Mouse (Mus musculus) c-Kit-positive CD71-positive TER-119-negative erythroid progenitor cells, embryonic 14.5 days (primary cell): ENCODE data around the gene Gm49450.

Source experiments
- DNase-seq: peaks from one replicate; pipeline ENCODE4 v3.0.0-alpha.2; 2013; ENCODE audit warnings: low read depth

Gm49450 gene

GRCm38 (mm10) chr15:98891198-98891742 is 62.1 kb downstream of the Gm49450 start:
- no peak for DNase-seq

DNA sequence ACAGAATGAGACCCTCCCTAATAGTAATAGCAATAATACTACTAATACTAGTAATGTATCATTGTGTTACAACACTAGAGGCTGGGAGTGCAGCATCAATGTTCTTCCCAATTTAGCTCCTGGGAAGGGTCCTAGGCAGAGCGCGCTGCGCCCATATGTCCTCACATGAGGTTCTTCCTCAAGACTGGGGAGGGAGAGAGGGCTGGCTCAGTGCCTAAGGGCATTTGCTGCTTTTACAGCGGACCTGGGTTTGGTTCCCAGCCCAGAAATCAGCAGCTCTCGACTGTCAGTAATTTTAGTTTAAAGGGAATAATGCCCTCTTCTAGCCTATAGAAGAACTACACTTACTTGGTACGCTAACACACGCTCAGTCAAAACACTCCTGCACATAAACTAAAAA is 65.8 kb downstream of the Gm49450 start:
- no peak for DNase-seq

DNA sequence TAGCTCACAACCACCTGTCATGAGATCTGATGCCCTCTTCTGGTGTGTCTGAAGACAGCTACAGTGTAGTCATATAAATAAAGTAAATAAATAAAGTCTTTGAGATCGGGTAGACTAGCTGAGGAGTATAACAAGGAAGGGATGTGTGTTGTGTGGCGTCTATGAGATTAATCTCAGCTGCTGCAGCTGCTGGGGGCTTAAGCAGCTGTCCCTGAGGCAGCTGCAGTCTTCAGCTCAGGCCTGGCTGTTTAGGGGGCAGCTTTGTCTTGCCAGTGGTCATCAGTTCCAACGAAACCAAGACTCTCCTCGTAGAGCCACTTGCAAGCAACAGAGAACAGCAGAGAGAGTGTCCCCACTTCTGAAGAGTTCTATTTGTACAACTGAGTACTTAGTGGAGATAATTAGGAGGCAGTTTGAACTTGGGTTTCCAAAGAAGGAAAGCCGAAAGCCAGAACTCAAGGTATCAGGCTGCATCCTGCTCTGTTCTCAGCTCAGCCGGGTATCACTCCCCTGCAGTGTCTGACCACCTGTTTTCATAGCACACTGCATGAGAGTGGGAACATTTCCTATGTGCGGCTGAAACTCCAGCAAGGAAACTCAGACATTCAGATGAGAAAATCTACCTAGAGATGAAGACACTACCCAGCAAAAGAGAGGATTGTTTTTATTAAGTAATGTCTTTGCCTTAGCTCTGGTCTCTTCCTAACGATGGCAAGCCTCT is 66.5 kb downstream of the Gm49450 start:
- DNase-seq, result no peak

GRCm38 (mm10) chr15:98884106-98884505 is 69.2 kb downstream of the Gm49450 start:
- DNase-seq, result no peak

DNA sequence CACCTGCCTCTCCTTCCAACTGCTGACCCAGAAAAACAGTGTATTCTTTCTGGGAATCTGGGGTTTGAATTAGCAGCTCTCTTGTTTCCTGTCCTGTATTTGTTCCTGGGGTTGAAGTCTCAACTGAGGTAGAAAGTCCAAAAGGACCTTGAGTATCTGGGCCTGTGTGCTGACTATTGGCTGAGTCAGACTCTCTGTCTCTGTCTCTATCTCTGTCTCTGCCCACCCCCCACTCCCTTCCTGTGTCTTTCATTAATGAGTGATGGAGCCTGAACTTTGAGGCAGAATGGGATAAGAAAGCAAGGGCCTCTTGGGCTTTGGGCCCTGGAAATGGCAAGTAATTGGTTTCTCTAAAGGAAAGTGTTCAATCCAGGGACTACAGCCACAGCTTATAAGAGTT is 69.7 kb downstream of the Gm49450 start:
- DNase-seq, result no peak
